Comparison of ENCODE assay signal across 8 mouse cellular contexts in genomic region chr10:67996171-67996570, GRCm38 (mm10). TPM values are rescaled to one million over a fixed set of nuclear protein-coding genes. Genes with fewer than 3 reads are reported as not detected.
DNase-seq lines count a peak whose midpoint lies in the region; ATAC-seq lines count a peak whose summit lies in the region.

No protein-coding gene starts in this region.

- peaks cover 17% of the 10 kb centered on the region for H3K36me3 ChIP-seq in kidney, embryonic 16.5 days (ENCODE audit: insufficient read depth, low read length)

- H3K9ac ChIP-seq in kidney, embryonic 16.5 days (replicated peaks; ENCODE audit: low read length) = no peak overlapping the region

- 0 out of 2 replicates have a peak, but pooled peaks cover 2% of the 10 kb centered on the region for H3K4me1 ChIP-seq in kidney, embryonic 16.5 days (ENCODE audit: insufficient read depth, low read length)

- ATAC-seq in kidney, embryonic 16.5 days (ENCODE audit: low FRiP score, low TSS enrichment) = no peak
- ATAC-seq in megakaryocyte-erythroid progenitor cell, adult 5-6 weeks (replicated peaks; ENCODE audit: low FRiP score, low TSS enrichment, poor library complexity, severe bottlenecking) = no peak

- intact Hi-C loops in left cerebral cortex, postnatal 4 days (cut with DNase I) = loop anchor here (5.0 kb wide), 2 partner anchors 134 to 286 kb away; no protein-coding TSS in a partner anchor

- H3K4me3 ChIP-seq in kidney, embryonic 16.5 days (ENCODE audit: low read length) = no peak overlapping the region

- DNase-seq in adrenal gland, postnatal 36 days = peak; percentile 22 to 26
- DNase-seq in adrenal gland, adult 18-20 months (ENCODE audit: low spot score in 2 of 2) = no peak
- DNase-seq in kidney, postnatal 10 days = peak; percentile 28
- DNase-seq in MN1 (ENCODE audit: low spot score) = peak; percentile 61
- peak; percentile 41 for DNase-seq in lung, postnatal 14 days
- DNase-seq in left cerebral cortex, postnatal 4 days = no peak

- WGBS in kidney, embryonic 16.5 days = 5% methylated on average over 1 of the region's 1 CpGs

- H3K4me2 ChIP-seq in kidney, embryonic 16.5 days (replicated peaks; ENCODE audit: low read depth, low read length) = no peak overlapping the region

- 0 out of 2 replicates have a peak, but pooled peaks cover 5% of the 10 kb centered on the region for H3K9me3 ChIP-seq in kidney, embryonic 16.5 days (ENCODE audit: low read length)

- no peaks in the 10 kb centered on the region for H3K27me3 ChIP-seq in kidney, embryonic 16.5 days (ENCODE audit: insufficient read depth, low read length)

- no peak overlapping the region for H3K27ac ChIP-seq in kidney, embryonic 16.5 days (ENCODE audit: low read length)

RNA-seq across cellular contexts. Expression of gene Rtkn2, which starts 16.8 kb away (rescaled TPM):
- under 1 TPM; 0.17 to 0.46 TPM for total RNA-seq in adrenal gland, postnatal 36 days (2021)
- under 1 TPM; 0.13 to 0.27 TPM for total RNA-seq in adrenal gland, adult 18-20 months (2021)
- 10.2 TPM in 2 replicates for polyA plus RNA-seq in kidney, embryonic 16.5 days (2015; fragmentation: Nextera tagmentation; extraction: Ambion mirVana)
- 1.6 TPM in 2 replicates for total RNA-seq in megakaryocyte-erythroid progenitor cell, adult 5-6 weeks (2014; fragmentation: Nextera tagmentation)
- 2.4 TPM in 1 of 2 replicates, not detected in the other for total RNA-seq in megakaryocyte-erythroid progenitor cell, adult 5-6 weeks (2017)
- 1 to 10 TPM; 5.8 to 6.0 TPM for total RNA-seq in left cerebral cortex, postnatal 4 days (2021)

Comparison
In these comparisons a context has a peak if more than half of its experiments do, and no peak if none do; other contexts are left out.
1. DNase-seq: peak in adrenal gland, postnatal 36 days (2 of 2), kidney, postnatal 10 days (single experiment), MN1 (single experiment) and lung, postnatal 14 days (single experiment); none in adrenal gland, adult 18-20 months (0 of 2) and left cerebral cortex, postnatal 4 days (single experiment).